In the genomic region with DNA sequence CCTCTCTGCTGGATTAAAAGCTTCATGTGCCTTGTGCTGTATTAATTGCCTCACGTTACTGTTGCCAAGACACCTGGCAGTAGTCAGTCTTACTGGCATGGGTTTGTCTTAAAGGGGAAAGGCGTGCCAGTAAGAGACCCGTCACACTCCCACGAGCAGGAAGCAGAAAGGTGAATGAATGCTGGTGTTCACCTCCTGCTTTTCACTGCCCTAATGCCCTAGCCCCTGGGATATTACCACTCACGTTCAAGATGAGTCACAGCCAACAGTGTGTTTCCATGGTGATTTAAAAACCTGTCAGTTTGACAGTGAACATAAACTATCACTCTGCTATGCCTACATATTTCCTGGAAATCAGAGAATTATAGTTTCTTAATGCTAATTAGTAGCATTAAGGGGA, we compare ENCODE assay signal across 16 mouse cellular contexts. TPM values are rescaled to one million over a fixed set of nuclear protein-coding genes. Genes with fewer than 3 reads are reported as not detected.
"Had no signal": no experiment of that assay in that cellular context is flagged by ENCODE, and none has a peak within 500 bp of the region (broad histone marks: within the 10 kb centered on the region; RNA-seq: fewer than 3 reads in every experiment).

No protein-coding gene starts in this region.

- H3K9ac ChIP-seq: liver, embryonic 15.5 days; midbrain, embryonic 13.5 days; neural tube, embryonic 15.5 days had no signal

- ATAC-seq: intestine, postnatal 0 days; lung, postnatal 0 days; midbrain, embryonic 13.5 days had no signal

- H3K9me3 ChIP-seq: limb, embryonic 10.5 days; liver, embryonic 15.5 days; midbrain, embryonic 13.5 days; neural tube, embryonic 15.5 days had no signal

- H3K4me3 ChIP-seq: left cerebral cortex, adult 2 months; limb, embryonic 10.5 days; liver, embryonic 15.5 days; midbrain, embryonic 13.5 days; neural tube, embryonic 15.5 days had no signal

- DNase-seq: lung, adult 2 months; lung, postnatal 36 days; right cerebral cortex, adult 18-20 months; right cerebral cortex, postnatal 25 days; thymus, postnatal 4 days had no signal

- H3K27ac ChIP-seq: left cerebral cortex, adult 2 months; limb, embryonic 10.5 days; liver, embryonic 15.5 days; midbrain, embryonic 13.5 days; neural tube, embryonic 15.5 days had no signal

- H3K4me2 ChIP-seq: liver, embryonic 11.5 days; liver, embryonic 15.5 days; midbrain, embryonic 13.5 days; neural tube, embryonic 15.5 days had no signal

- H3K27me3 ChIP-seq: liver, embryonic 15.5 days; midbrain, embryonic 13.5 days; neural tube, embryonic 15.5 days had no signal

RNA-seq across cellular contexts. Expression of gene Arl9, which starts 34.6 kb away (rescaled TPM):
- polyA plus RNA-seq: intestine, postnatal 0 days; limb, embryonic 10.5 days; liver, embryonic 15.5 days; lung, adult 2 months; lung, postnatal 0 days; midbrain, embryonic 13.5 days; midbrain, postnatal 0 days; neural tube, embryonic 11.5 days; small intestine, adult 2 months had no signal

RNA-seq across cellular contexts. Expression of gene Thegl, which starts 46.6 kb away (rescaled TPM):
- polyA plus RNA-seq: limb, embryonic 10.5 days had no signal
